Mouse (Mus musculus): Measurements from ENCODE around the gene Adora1. TPM values are rescaled to one million over a fixed set of nuclear protein-coding genes. Genes with fewer than 3 reads are reported as not detected.

Adora1 gene
- total and polyA plus RNA-seq, 2 experiments, result 3.2 to 17.0 TPM

- 88% methylated on average over 1 of the region's 1 CpGs for WGBS
- no peak within 1 kb of the TSS for H3K9ac ChIP-seq (ENCODE audit: low read depth, low read length)
- H3K27ac ChIP-seq (replicated peaks; ENCODE audit: insufficient read depth, low read depth, low read length), result no peak within 1 kb of the TSS
- no peaks in the 10 kb centered on the region for H3K36me3 ChIP-seq (ENCODE audit: control insufficient read depth, insufficient read depth, low read length)
- H3K4me3 ChIP-seq (ENCODE audit: insufficient read depth, low read depth, low read length), result no peak within 1 kb of the TSS
- H3K79me2 ChIP-seq (ENCODE audit: control insufficient read depth, insufficient read depth, low read length), result no peaks in the 10 kb centered on the region
- TF ChIP-seq CTCF (IDR thresholded peaks at IDR 0.05; ENCODE audit: low read depth, low read length) (no peak), POLR2A (IDR thresholded peaks at IDR 0.05; ENCODE audit: extremely low read depth, insufficient read depth, low read length) (no peak)
- no peak for DNase-seq (ENCODE audit: extremely low read depth, low read depth, low spot score)
- no peaks in the 10 kb centered on the region for H3K4me1 ChIP-seq (ENCODE audit: control insufficient read depth, insufficient read depth, low read length)
- H3K27me3 ChIP-seq (ENCODE audit: control insufficient read depth, insufficient read depth, low read length), result no peaks in the 10 kb centered on the region
These were observed 42.1 kb downstream of the Adora1 start, which contains the start of gene Mybph for GRCm38 (mm10) chr1:134193126-134193525. TSS of gene Mybph (plus strand) at chr1:134193448.

- H3K4me1 ChIP-seq (ENCODE audit: control insufficient read depth, insufficient read depth, low read length), result no peaks in the 10 kb centered on the region
- no peak overlapping the region for H3K9ac ChIP-seq (ENCODE audit: low read depth, low read length)
- H3K4me3 ChIP-seq (ENCODE audit: insufficient read depth, low read depth, low read length), result no peak overlapping the region
- H3K36me3 ChIP-seq (ENCODE audit: control insufficient read depth, insufficient read depth, low read length), result no peaks in the 10 kb centered on the region
- WGBS, result 62% methylated on average over 4 of the region's 4 CpGs
- H3K27me3 ChIP-seq (ENCODE audit: control insufficient read depth, insufficient read depth, low read length), result no peaks in the 10 kb centered on the region
- H3K79me2 ChIP-seq (ENCODE audit: control insufficient read depth, insufficient read depth, low read length), result no peaks in the 10 kb centered on the region
- no peak for DNase-seq (ENCODE audit: extremely low read depth, low read depth, low spot score)
- no peak for TF ChIP-seq POLR2A (IDR thresholded peaks at IDR 0.05; ENCODE audit: extremely low read depth, insufficient read depth, low read length)
- no peak for TF ChIP-seq CTCF (IDR thresholded peaks at IDR 0.05; ENCODE audit: low read depth, low read length)
- H3K27ac ChIP-seq (replicated peaks; ENCODE audit: insufficient read depth, low read depth, low read length), result no peak overlapping the region
These were observed 43.2 kb downstream of the Adora1 start for GRCm38 (mm10) chr1:134192024-134192423.

- no peaks in the 10 kb centered on the region for H3K27me3 ChIP-seq (ENCODE audit: control insufficient read depth, insufficient read depth, low read length)
- WGBS, result 93% methylated on average over 5 of the region's 5 CpGs
- no peak overlapping the region for H3K27ac ChIP-seq (replicated peaks; ENCODE audit: insufficient read depth, low read depth, low read length)
- DNase-seq (ENCODE audit: extremely low read depth, low read depth, low spot score), result no peak
- no peak overlapping the region for H3K9ac ChIP-seq (ENCODE audit: low read depth, low read length)
- no peaks in the 10 kb centered on the region for H3K4me1 ChIP-seq (ENCODE audit: control insufficient read depth, insufficient read depth, low read length)
- no peak overlapping the region for H3K4me3 ChIP-seq (ENCODE audit: insufficient read depth, low read depth, low read length)
- no peaks in the 10 kb centered on the region for H3K79me2 ChIP-seq (ENCODE audit: control insufficient read depth, insufficient read depth, low read length)
- H3K36me3 ChIP-seq (ENCODE audit: control insufficient read depth, insufficient read depth, low read length), result no peaks in the 10 kb centered on the region
- TF ChIP-seq POLR2A (IDR thresholded peaks at IDR 0.05; ENCODE audit: extremely low read depth, insufficient read depth, low read length), result no peak
- TF ChIP-seq CTCF (IDR thresholded peaks at IDR 0.05; ENCODE audit: low read depth, low read length), result no peak
These were observed 44.0 kb downstream of the Adora1 start for GRCm38 (mm10) chr1:134191192-134191591.

GRCm38 (mm10) chr1:134188989-134189729 lies 46.1 kb downstream of the Adora1 start:
- Histone ChIP-seq H3K9ac (ENCODE audit: low read depth, low read length) (no peak overlapping the region), H3K79me2 (ENCODE audit: control insufficient read depth, insufficient read depth, low read length) (no peaks in the 10 kb centered on the region), H3K27ac (replicated peaks; ENCODE audit: insufficient read depth, low read depth, low read length) (no peak overlapping the region), H3K36me3 (ENCODE audit: control insufficient read depth, insufficient read depth, low read length) (no peaks in the 10 kb centered on the region), H3K4me1 (ENCODE audit: control insufficient read depth, insufficient read depth, low read length) (no peaks in the 10 kb centered on the region), H3K4me3 (ENCODE audit: insufficient read depth, low read depth, low read length) (no peak overlapping the region), H3K27me3 (ENCODE audit: control insufficient read depth, insufficient read depth, low read length) (no peaks in the 10 kb centered on the region)
- no peak for DNase-seq (ENCODE audit: extremely low read depth, low read depth, low spot score)
- no peak for TF ChIP-seq CTCF (IDR thresholded peaks at IDR 0.05; ENCODE audit: low read depth, low read length)
- TF ChIP-seq POLR2A (IDR thresholded peaks at IDR 0.05; ENCODE audit: extremely low read depth, insufficient read depth, low read length), result no peak
- WGBS, result 36% methylated on average over 12 of the region's 12 CpGs

GRCm38 (mm10) chr1:134188217-134188616 lies 47.0 kb downstream of the Adora1 start:
- Histone ChIP-seq H3K9ac (ENCODE audit: low read depth, low read length) (no peak overlapping the region), H3K4me1 (ENCODE audit: control insufficient read depth, insufficient read depth, low read length) (no peaks in the 10 kb centered on the region), H3K79me2 (ENCODE audit: control insufficient read depth, insufficient read depth, low read length) (no peaks in the 10 kb centered on the region), H3K36me3 (ENCODE audit: control insufficient read depth, insufficient read depth, low read length) (no peaks in the 10 kb centered on the region), H3K4me3 (ENCODE audit: insufficient read depth, low read depth, low read length) (no peak overlapping the region), H3K27me3 (ENCODE audit: control insufficient read depth, insufficient read depth, low read length) (no peaks in the 10 kb centered on the region), H3K27ac (replicated peaks; ENCODE audit: insufficient read depth, low read depth, low read length) (no peak overlapping the region)
- no peak for DNase-seq (ENCODE audit: extremely low read depth, low read depth, low spot score)
- TF ChIP-seq POLR2A (IDR thresholded peaks at IDR 0.05; ENCODE audit: extremely low read depth, insufficient read depth, low read length) (no peak), CTCF (IDR thresholded peaks at IDR 0.05; ENCODE audit: low read depth, low read length) (no peak)
- WGBS, result 93% methylated on average over 5 of the region's 5 CpGs

- no peak overlapping the region for H3K9ac ChIP-seq (ENCODE audit: low read depth, low read length)
- H3K79me2 ChIP-seq (ENCODE audit: control insufficient read depth, insufficient read depth, low read length), result no peaks in the 10 kb centered on the region
- H3K4me1 ChIP-seq (ENCODE audit: control insufficient read depth, insufficient read depth, low read length), result no peaks in the 10 kb centered on the region
- 84% methylated on average over 4 of the region's 4 CpGs for WGBS
- H3K27ac ChIP-seq (replicated peaks; ENCODE audit: insufficient read depth, low read depth, low read length), result no peak overlapping the region
- no peak overlapping the region for H3K4me3 ChIP-seq (ENCODE audit: insufficient read depth, low read depth, low read length)
- H3K27me3 ChIP-seq (ENCODE audit: control insufficient read depth, insufficient read depth, low read length), result no peaks in the 10 kb centered on the region
- H3K36me3 ChIP-seq (ENCODE audit: control insufficient read depth, insufficient read depth, low read length), result no peaks in the 10 kb centered on the region
- TF ChIP-seq POLR2A (IDR thresholded peaks at IDR 0.05; ENCODE audit: extremely low read depth, insufficient read depth, low read length) (no peak), CTCF (IDR thresholded peaks at IDR 0.05; ENCODE audit: low read depth, low read length) (no peak)
- DNase-seq (ENCODE audit: extremely low read depth, low read depth, low spot score), result no peak
These were observed 51.1 kb downstream of the Adora1 start for GRCm38 (mm10) chr1:134184089-134184488.

Measured in liver, adult 2 months (tissue).